Mouse (Mus musculus): ENCODE measurements around the gene Cep162. TPM values are rescaled to one million over a fixed set of nuclear protein-coding genes. Genes with fewer than 3 reads are reported as not detected.

Gene Cep162
- polyA plus RNA-seq, 1 experiment from 2014 or later = 9.6 TPM

- Histone ChIP-seq H3K4me2 (replicated peaks; ENCODE audit: low read depth, low read length) (no peak overlapping the region), H3K27ac (ENCODE audit: low read length) (no peak overlapping the region), H3K9me3 (ENCODE audit: control insufficient read depth, low read depth, low read length) (no peaks in the 10 kb centered on the region), H3K4me3 (ENCODE audit: low read depth, low read length) (no peak overlapping the region), H3K27me3 (ENCODE audit: control insufficient read depth, insufficient read depth, low read length) (peaks cover 15% of the 10 kb centered on the region), H3K9ac (replicated peaks; ENCODE audit: low read depth, low read length) (no peak overlapping the region), H3K4me1 (ENCODE audit: control insufficient read depth, insufficient read depth, low read length) (peaks cover 10% of the 10 kb centered on the region; the same call in 1 of the 2 replicates), H3K36me3 (ENCODE audit: control insufficient read depth, insufficient read depth, low read length) (no peaks in the 10 kb centered on the region)
- 69% methylated on average over 2 of the region's 2 CpGs for WGBS
- ATAC-seq (ENCODE audit: insufficient number of reproducible peaks, insufficient read depth, low FRiP score, low read depth) = peak; percentile 83
These were observed 107.4 kb downstream of the Cep162 start for GRCm38 (mm10) chr9:87147927-87148326.

DNA sequence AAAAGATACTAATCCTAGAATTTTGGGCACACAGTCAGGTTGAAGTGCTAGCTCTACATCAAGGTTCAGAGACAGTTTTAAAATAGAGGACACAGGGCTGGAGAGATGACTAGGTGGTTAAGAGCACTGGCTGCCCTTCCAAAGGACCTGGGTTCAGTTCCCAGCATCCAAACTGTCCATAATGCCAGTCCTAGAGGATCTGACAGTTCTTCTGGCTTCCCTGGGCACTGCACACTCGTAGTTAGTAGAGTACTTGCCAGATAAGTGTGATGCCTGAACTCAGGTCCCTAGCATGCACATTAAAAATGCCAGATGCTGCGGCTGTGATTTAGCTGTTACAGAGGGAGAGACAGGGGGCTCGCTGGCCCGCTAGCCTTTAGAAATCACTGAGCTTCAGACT, 108.9 kb downstream of the Cep162 start:
- WGBS = 85% methylated on average over 4 of the region's 4 CpGs
- ATAC-seq (ENCODE audit: insufficient number of reproducible peaks, insufficient read depth, low FRiP score, low read depth) = no peak
- Histone ChIP-seq H3K9me3 (ENCODE audit: control insufficient read depth, low read depth, low read length) (no peaks in the 10 kb centered on the region), H3K4me2 (replicated peaks; ENCODE audit: low read depth, low read length) (no peak overlapping the region), H3K4me3 (ENCODE audit: low read depth, low read length) (no peak overlapping the region), H3K27ac (ENCODE audit: low read length) (no peak overlapping the region), H3K4me1 (ENCODE audit: control insufficient read depth, insufficient read depth, low read length) (peaks cover 10% of the 10 kb centered on the region; the same call in 1 of the 2 replicates), H3K27me3 (ENCODE audit: control insufficient read depth, insufficient read depth, low read length) (peaks cover 15% of the 10 kb centered on the region), H3K9ac (replicated peaks; ENCODE audit: low read depth, low read length) (no peak overlapping the region), H3K36me3 (ENCODE audit: control insufficient read depth, insufficient read depth, low read length) (no peaks in the 10 kb centered on the region)

DNA sequence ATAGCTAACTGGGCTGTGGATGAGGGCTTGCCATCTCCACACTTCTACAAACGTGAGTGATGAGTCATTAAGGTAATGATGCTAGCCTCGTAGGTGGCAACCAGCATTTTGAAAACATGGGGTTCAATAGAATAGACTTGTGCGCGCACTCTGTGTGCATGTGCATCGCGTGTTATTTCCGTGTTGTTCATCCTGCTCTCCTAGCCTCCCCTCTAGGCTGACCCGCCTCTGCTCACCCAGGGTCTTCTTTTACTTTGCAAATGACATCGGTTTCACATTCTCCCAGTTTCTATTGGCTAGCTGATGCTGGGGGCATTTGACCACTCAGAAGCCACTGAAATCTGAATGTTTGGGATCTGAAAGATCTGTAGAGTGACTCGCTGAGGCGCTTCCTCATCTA, 109.7 kb downstream of the Cep162 start:
- Histone ChIP-seq H3K9ac (replicated peaks; ENCODE audit: low read depth, low read length) (no peak overlapping the region), H3K27me3 (ENCODE audit: control insufficient read depth, insufficient read depth, low read length) (peaks cover 15% of the 10 kb centered on the region), H3K4me3 (ENCODE audit: low read depth, low read length) (no peak overlapping the region), H3K4me2 (replicated peaks; ENCODE audit: low read depth, low read length) (no peak overlapping the region), H3K36me3 (ENCODE audit: control insufficient read depth, insufficient read depth, low read length) (no peaks in the 10 kb centered on the region), H3K4me1 (ENCODE audit: control insufficient read depth, insufficient read depth, low read length) (peaks cover 10% of the 10 kb centered on the region; the same call in 1 of the 2 replicates), H3K9me3 (ENCODE audit: control insufficient read depth, low read depth, low read length) (no peaks in the 10 kb centered on the region), H3K27ac (ENCODE audit: low read length) (no peak overlapping the region)
- 33% methylated on average over 11 of the region's 11 CpGs for WGBS
- no peak for ATAC-seq (ENCODE audit: insufficient number of reproducible peaks, insufficient read depth, low FRiP score, low read depth)

DNA sequence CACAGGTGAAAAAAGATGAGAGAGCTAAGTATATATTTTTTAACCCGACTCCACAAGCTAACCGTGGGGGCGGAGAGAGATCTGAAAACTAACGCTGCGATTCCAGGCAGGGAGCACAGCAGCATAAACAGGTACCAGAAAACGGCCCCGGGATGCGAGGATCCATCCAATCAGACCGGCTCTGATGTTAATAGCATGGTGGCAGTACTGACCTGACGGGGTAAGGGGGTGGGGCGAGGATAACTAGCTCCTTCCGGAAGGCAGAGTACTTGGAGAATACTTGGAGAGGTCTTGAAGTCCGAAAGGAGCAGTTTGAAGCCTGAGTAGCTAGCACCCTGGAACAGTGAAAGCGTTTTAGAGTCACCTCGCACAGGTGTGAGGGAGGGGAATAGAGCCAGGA, 110.2 kb downstream of the Cep162 start:
- Histone ChIP-seq H3K4me3 (ENCODE audit: low read depth, low read length) (peak overlapping the region; percentile 21; the same call in 1 of the 2 replicates), H3K27me3 (ENCODE audit: control insufficient read depth, insufficient read depth, low read length) (peaks cover 15% of the 10 kb centered on the region), H3K4me1 (ENCODE audit: control insufficient read depth, insufficient read depth, low read length) (peaks cover 10% of the 10 kb centered on the region; the same call in 1 of the 2 replicates), H3K9ac (replicated peaks; ENCODE audit: low read depth, low read length) (no peak overlapping the region), H3K4me2 (replicated peaks; ENCODE audit: low read depth, low read length) (peak overlapping the region; percentile 39), H3K9me3 (ENCODE audit: control insufficient read depth, low read depth, low read length) (no peaks in the 10 kb centered on the region), H3K36me3 (ENCODE audit: control insufficient read depth, insufficient read depth, low read length) (no peaks in the 10 kb centered on the region), H3K27ac (ENCODE audit: low read length) (no peak overlapping the region)
- no peak for ATAC-seq (ENCODE audit: insufficient number of reproducible peaks, insufficient read depth, low FRiP score, low read depth)
- 3% methylated on average over 15 of the region's 15 CpGs for WGBS

DNA sequence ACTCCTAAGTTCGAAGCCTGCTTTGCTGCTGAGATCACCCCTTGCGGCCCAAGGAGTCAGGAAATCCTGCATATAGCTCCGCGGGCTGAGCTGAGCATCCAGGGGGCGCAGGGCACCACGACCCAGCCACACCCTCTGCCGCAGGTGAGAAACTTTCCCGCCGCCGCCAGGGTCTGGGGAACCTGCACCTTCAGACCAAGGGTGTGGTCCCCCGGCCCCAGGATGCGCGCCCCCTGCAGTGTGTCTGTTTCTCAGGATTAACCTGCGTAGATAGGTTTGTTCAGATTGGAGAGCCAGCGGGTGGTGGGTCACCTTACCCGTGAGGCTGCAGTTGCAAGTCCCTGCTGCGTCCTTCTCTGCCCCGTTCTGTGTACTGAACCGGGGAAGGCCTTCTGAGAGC, 110.8 kb downstream of the Cep162 start:
- no peak for ATAC-seq (ENCODE audit: insufficient number of reproducible peaks, insufficient read depth, low FRiP score, low read depth)
- H3K36me3 ChIP-seq (ENCODE audit: control insufficient read depth, insufficient read depth, low read length) = no peaks in the 10 kb centered on the region
- H3K27ac ChIP-seq (ENCODE audit: low read length) = no peak overlapping the region
- H3K9me3 ChIP-seq (ENCODE audit: control insufficient read depth, low read depth, low read length) = no peaks in the 10 kb centered on the region
- no peak overlapping the region for H3K9ac ChIP-seq (replicated peaks; ENCODE audit: low read depth, low read length)
- peak overlapping the region; percentile 39 for H3K4me2 ChIP-seq (replicated peaks; ENCODE audit: low read depth, low read length)
- H3K4me3 ChIP-seq (ENCODE audit: low read depth, low read length) = peak overlapping the region; percentile 21
- peaks cover 10% of the 10 kb centered on the region; the same call in 1 of the 2 replicates for H3K4me1 ChIP-seq (ENCODE audit: control insufficient read depth, insufficient read depth, low read length)
- 2% methylated on average over 19 of the region's 19 CpGs for WGBS
- H3K27me3 ChIP-seq (ENCODE audit: control insufficient read depth, insufficient read depth, low read length) = peaks cover 15% of the 10 kb centered on the region

DNA sequence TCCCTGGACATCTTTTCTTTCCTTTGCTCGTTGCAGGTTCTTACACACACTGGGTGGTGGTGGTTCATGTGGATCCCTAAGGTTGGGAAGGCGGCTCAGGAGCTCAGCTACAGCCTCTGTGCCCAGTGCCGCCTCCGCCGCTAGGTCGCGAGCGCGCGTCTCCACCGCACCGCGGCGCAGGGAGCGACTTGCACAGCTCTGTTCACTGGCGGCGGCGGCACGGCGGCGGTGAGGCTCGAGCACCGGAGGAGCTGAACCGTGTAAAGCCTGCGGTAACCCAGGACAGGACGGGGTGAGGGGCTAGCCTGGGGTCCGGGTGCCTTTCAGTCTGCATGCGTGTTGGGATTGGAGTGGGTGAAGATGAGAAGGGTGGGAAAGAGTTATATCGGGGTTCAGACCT, 111.2 kb downstream of the Cep162 start, which contains the start of gene Mrap2:
Gene Mrap2, plus strand, starts transcription at position 201 of the 400 bp plus-strand sequence.
- no peaks in the 10 kb centered on the region for H3K9me3 ChIP-seq (ENCODE audit: control insufficient read depth, low read depth, low read length)
- no peak within 1 kb of the TSS for H3K27ac ChIP-seq (ENCODE audit: low read length)
- no peaks in the 10 kb centered on the region for H3K36me3 ChIP-seq (ENCODE audit: control insufficient read depth, insufficient read depth, low read length)
- H3K4me3 ChIP-seq (ENCODE audit: low read depth, low read length) = peak within 1 kb of the TSS; percentile 21
- H3K27me3 ChIP-seq (ENCODE audit: control insufficient read depth, insufficient read depth, low read length) = peaks cover 15% of the 10 kb centered on the region
- ATAC-seq (ENCODE audit: insufficient number of reproducible peaks, insufficient read depth, low FRiP score, low read depth) = peak; percentile 70
- WGBS = under 1% methylated on average over 29 of the region's 29 CpGs
- H3K4me1 ChIP-seq (ENCODE audit: control insufficient read depth, insufficient read depth, low read length) = peaks cover 10% of the 10 kb centered on the region; the same call in 1 of the 2 replicates
- H3K9ac ChIP-seq (replicated peaks; ENCODE audit: low read depth, low read length) = no peak within 1 kb of the TSS
- H3K4me2 ChIP-seq (replicated peaks; ENCODE audit: low read depth, low read length) = peak within 1 kb of the TSS; percentile 39

DNA sequence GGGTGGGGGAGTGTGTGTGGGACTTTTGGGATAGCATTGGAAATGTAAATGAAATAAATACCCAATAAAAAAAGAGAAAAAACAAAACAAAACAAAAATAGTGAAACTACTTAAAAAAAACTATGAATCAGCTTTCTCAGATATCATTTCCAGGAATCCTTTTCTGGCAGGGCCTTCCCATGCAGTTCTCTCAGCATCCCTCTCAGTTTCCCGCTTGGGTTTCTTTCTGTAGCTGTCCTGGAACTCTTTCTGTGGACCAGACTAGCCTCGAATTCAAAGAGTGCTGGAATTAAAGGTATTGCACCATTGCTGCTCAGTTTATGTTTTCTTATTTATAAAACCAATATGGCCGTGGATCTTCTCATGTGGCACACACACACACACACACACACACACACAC, 112.3 kb downstream of the Cep162 start:
- Histone ChIP-seq H3K9ac (replicated peaks; ENCODE audit: low read depth, low read length) (no peak overlapping the region), H3K4me3 (ENCODE audit: low read depth, low read length) (no peak overlapping the region), H3K4me2 (replicated peaks; ENCODE audit: low read depth, low read length) (no peak overlapping the region), H3K27ac (ENCODE audit: low read length) (no peak overlapping the region), H3K4me1 (ENCODE audit: control insufficient read depth, insufficient read depth, low read length) (peaks cover 10% of the 10 kb centered on the region; the same call in 1 of the 2 replicates), H3K36me3 (ENCODE audit: control insufficient read depth, insufficient read depth, low read length) (no peaks in the 10 kb centered on the region), H3K9me3 (ENCODE audit: control insufficient read depth, low read depth, low read length) (no peaks in the 10 kb centered on the region), H3K27me3 (ENCODE audit: control insufficient read depth, insufficient read depth, low read length) (peaks cover 15% of the 10 kb centered on the region)
- no peak for ATAC-seq (ENCODE audit: insufficient number of reproducible peaks, insufficient read depth, low FRiP score, low read depth)
- 77% methylated on average over 3 of the region's 3 CpGs for WGBS

All from stomach, embryonic 14.5 days (tissue).